Mouse (Mus musculus): ENCODE measurements around the gene Msh5. TPM values are rescaled to one million over a fixed set of nuclear protein-coding genes. Genes with fewer than 3 reads are reported as not detected.

The Msh5 gene
- polyA plus RNA-seq, 1 experiment from 2014 or later = 3.2 TPM

GRCm38 (mm10) chr17:34980655-34981054, 65.9 kb downstream of the Msh5 start:
- peak overlapping the region; percentile 89 for H3K4me3 ChIP-seq (ENCODE audit: low read depth, low read length)
- H3K4me1 ChIP-seq (ENCODE audit: control insufficient read depth, insufficient read depth, low read length) = 0 out of 2 replicates have a peak, but pooled peaks cover 3% of the 10 kb centered on the region
- ATAC-seq (replicated peaks; ENCODE audit: insufficient number of reproducible peaks, low FRiP score, low TSS enrichment, low read depth) (no peak), DNase-seq (ENCODE audit: low spot score) (peak; percentile 72)
- 10% methylated on average over 2 of the region's 2 CpGs for WGBS
- peak overlapping the region; percentile 96 for H3K9ac ChIP-seq (replicated peaks; ENCODE audit: low read length)
- H3K36me3 ChIP-seq (replicated peaks; ENCODE audit: control insufficient read depth, insufficient read depth, low read depth, low read length) = no peaks in the 10 kb centered on the region; the same call in 1 of the 2 replicates
- peak overlapping the region; percentile 76 for H3K4me2 ChIP-seq (ENCODE audit: low read depth, low read length)
- no peaks in the 10 kb centered on the region for H3K27me3 ChIP-seq (ENCODE audit: control insufficient read depth, insufficient read depth, low read length)
- H3K9me3 ChIP-seq (replicated peaks; ENCODE audit: control insufficient read depth, low read length) = no peaks in the 10 kb centered on the region
- no peak overlapping the region for H3K27ac ChIP-seq (replicated peaks; ENCODE audit: low read depth, low read length)

- no peak for ATAC-seq (replicated peaks; ENCODE audit: insufficient number of reproducible peaks, low FRiP score, low TSS enrichment, low read depth)
- H3K27ac ChIP-seq (replicated peaks; ENCODE audit: low read depth, low read length) = no peak overlapping the region
- no peaks in the 10 kb centered on the region for H3K9me3 ChIP-seq (replicated peaks; ENCODE audit: control insufficient read depth, low read length)
- WGBS = 95% methylated on average over 4 of the region's 4 CpGs
- no peaks in the 10 kb centered on the region for H3K36me3 ChIP-seq (replicated peaks; ENCODE audit: control insufficient read depth, insufficient read depth, low read depth, low read length)
- H3K27me3 ChIP-seq (ENCODE audit: control insufficient read depth, insufficient read depth, low read length) = no peaks in the 10 kb centered on the region
- H3K9ac ChIP-seq (replicated peaks; ENCODE audit: low read length) = no peak overlapping the region
- 0 out of 2 replicates have a peak, but pooled peaks cover 3% of the 10 kb centered on the region for H3K4me1 ChIP-seq (ENCODE audit: control insufficient read depth, insufficient read depth, low read length)
- H3K4me2 ChIP-seq (ENCODE audit: low read depth, low read length) = no peak overlapping the region
- no peak overlapping the region for H3K4me3 ChIP-seq (ENCODE audit: low read depth, low read length)
- no peak for DNase-seq (ENCODE audit: low spot score)
Observed at GRCm38 (mm10) chr17:34979631-34980030, 66.9 kb downstream of the Msh5 start.

Other genes starting within 250 kb of the Msh5 start
- gene Cyp21a1, start 242.2 kb downstream of the Msh5 start, polyA plus RNA-seq (2014; fragmentation: Nextera tagmentation; extraction: Ambion mirVana) = not detected in 2 replicates
- gene Stk19, start 209.8 kb downstream of the Msh5 start, polyA plus RNA-seq (2014; fragmentation: Nextera tagmentation; extraction: Ambion mirVana) = 14.4 and 18.4 TPM in 2 replicates
- gene Dxo, start 209.7 kb downstream of the Msh5 start, polyA plus RNA-seq (2014; fragmentation: Nextera tagmentation; extraction: Ambion mirVana) = 65.3 and 68.1 TPM in 2 replicates
- 27.1 and 31.9 TPM in 2 replicates for gene Skiv2l, start 196.5 kb downstream of the Msh5 start, polyA plus RNA-seq (2014; fragmentation: Nextera tagmentation; extraction: Ambion mirVana)
- 128 and 130 TPM in 2 replicates for gene Nelfe, start 196.4 kb downstream of the Msh5 start, polyA plus RNA-seq (2014; fragmentation: Nextera tagmentation; extraction: Ambion mirVana)
- gene Cfb, start 184.2 kb downstream of the Msh5 start, polyA plus RNA-seq (2014; fragmentation: Nextera tagmentation; extraction: Ambion mirVana) = 1.2 and 2.0 TPM in 2 replicates
- 1.6 and 2.0 TPM in 2 replicates for gene Zbtb12, start 167.3 kb downstream of the Msh5 start, polyA plus RNA-seq (2014; fragmentation: Nextera tagmentation; extraction: Ambion mirVana)
- gene Gm20547, start 164.7 kb downstream of the Msh5 start, polyA plus RNA-seq (2014; fragmentation: Nextera tagmentation; extraction: Ambion mirVana) = not detected in 2 replicates
- 0.81 and 1.6 TPM in 2 replicates for gene C2, start 148.5 kb downstream of the Msh5 start, polyA plus RNA-seq (2014; fragmentation: Nextera tagmentation; extraction: Ambion mirVana)
- gene Ehmt2, start 148.3 kb downstream of the Msh5 start, polyA plus RNA-seq (2014; fragmentation: Nextera tagmentation; extraction: Ambion mirVana) = 59.3 and 60.6 TPM in 2 replicates
- gene Slc44a4, start 132.3 kb downstream of the Msh5 start, polyA plus RNA-seq (2014; fragmentation: Nextera tagmentation; extraction: Ambion mirVana) = 0.08 and 0.11 TPM in 2 replicates
- 10.9 and 13.1 TPM in 2 replicates for gene Neu1, start 115.5 kb downstream of the Msh5 start, polyA plus RNA-seq (2014; fragmentation: Nextera tagmentation; extraction: Ambion mirVana)
- 0.21 and 0.49 TPM in 2 replicates for gene Hspa1b, start 87.5 kb downstream of the Msh5 start, polyA plus RNA-seq (2014; fragmentation: Nextera tagmentation; extraction: Ambion mirVana)
- gene Gm20481, start 76.8 kb downstream of the Msh5 start, polyA plus RNA-seq (2014; fragmentation: Nextera tagmentation; extraction: Ambion mirVana) = not detected in 2 replicates
- 1.7 and 1.8 TPM in 2 replicates for gene Hspa1a, start 74.6 kb downstream of the Msh5 start, polyA plus RNA-seq (2014; fragmentation: Nextera tagmentation; extraction: Ambion mirVana)
- 1.5 and 2.0 TPM in 2 replicates for gene Hspa1l, start 74.0 kb downstream of the Msh5 start, polyA plus RNA-seq (2014; fragmentation: Nextera tagmentation; extraction: Ambion mirVana)
- gene Lsm2, start 64.9 kb downstream of the Msh5 start, polyA plus RNA-seq (2014; fragmentation: Nextera tagmentation; extraction: Ambion mirVana) = 219 and 241 TPM in 2 replicates
- 73.9 and 85.2 TPM in 2 replicates for gene Vars, start 45.8 kb downstream of the Msh5 start, polyA plus RNA-seq (2014; fragmentation: Nextera tagmentation; extraction: Ambion mirVana)
- gene Vwa7, start 30.2 kb downstream of the Msh5 start, polyA plus RNA-seq (2014; fragmentation: Nextera tagmentation; extraction: Ambion mirVana) = 0.10 and 0.17 TPM in 2 replicates
- 3.5 and 7.5 TPM in 2 replicates for gene Sapcd1, start 18.7 kb downstream of the Msh5 start, polyA plus RNA-seq (2014; fragmentation: Nextera tagmentation; extraction: Ambion mirVana)
- gene Clic1, start 3.2 kb upstream of the Msh5 start, polyA plus RNA-seq (2014; fragmentation: Nextera tagmentation; extraction: Ambion mirVana) = 73.9 and 84.2 TPM in 2 replicates
- gene Ddah2, start 12.3 kb upstream of the Msh5 start, polyA plus RNA-seq (2014; fragmentation: Nextera tagmentation; extraction: Ambion mirVana) = 543 and 586 TPM in 2 replicates
- 0.33 TPM in 1 of 2 replicates, not detected in the other for gene Ly6g6c, start 18.6 kb upstream of the Msh5 start, polyA plus RNA-seq (2014; fragmentation: Nextera tagmentation; extraction: Ambion mirVana)
- gene Mpig6b, start 19.4 kb upstream of the Msh5 start, polyA plus RNA-seq (2014; fragmentation: Nextera tagmentation; extraction: Ambion mirVana) = 0.74 and 1.2 TPM in 2 replicates
- gene Ly6g6e, start 30.2 kb upstream of the Msh5 start, polyA plus RNA-seq (2014; fragmentation: Nextera tagmentation; extraction: Ambion mirVana) = 0.66 and 1.1 TPM in 2 replicates
- gene Ly6g6d, start 31.3 kb upstream of the Msh5 start, polyA plus RNA-seq (2014; fragmentation: Nextera tagmentation; extraction: Ambion mirVana) = 0.92 TPM in 1 of 2 replicates, not detected in the other
- 0.36 and 0.43 TPM in 2 replicates for gene Ly6g6f, start 38.9 kb upstream of the Msh5 start, polyA plus RNA-seq (2014; fragmentation: Nextera tagmentation; extraction: Ambion mirVana)
- gene Abhd16a, start 42.5 kb upstream of the Msh5 start, polyA plus RNA-seq (2014; fragmentation: Nextera tagmentation; extraction: Ambion mirVana) = 38.5 and 39.8 TPM in 2 replicates
- gene Ly6g5c, start 61.5 kb upstream of the Msh5 start, polyA plus RNA-seq (2014; fragmentation: Nextera tagmentation; extraction: Ambion mirVana) = not detected in 2 replicates
- 0.53 and 1.1 TPM in 2 replicates for gene Ly6g5b, start 68.7 kb upstream of the Msh5 start, polyA plus RNA-seq (2014; fragmentation: Nextera tagmentation; extraction: Ambion mirVana)
- 24.6 and 26.4 TPM in 2 replicates for gene Gpank1, start 74.7 kb upstream of the Msh5 start, polyA plus RNA-seq (2014; fragmentation: Nextera tagmentation; extraction: Ambion mirVana)
- 273 and 294 TPM in 2 replicates for gene Csnk2b, start 75.3 kb upstream of the Msh5 start, polyA plus RNA-seq (2014; fragmentation: Nextera tagmentation; extraction: Ambion mirVana)
- gene D17H6S53E, start 79.6 kb upstream of the Msh5 start, polyA plus RNA-seq (2014; fragmentation: Nextera tagmentation; extraction: Ambion mirVana) = 6.9 and 7.4 TPM in 2 replicates
- gene Apom, start 85.3 kb upstream of the Msh5 start, polyA plus RNA-seq (2014; fragmentation: Nextera tagmentation; extraction: Ambion mirVana) = 0.49 and 0.64 TPM in 2 replicates
- 87.8 and 101 TPM in 2 replicates for gene Bag6, start 88.4 kb upstream of the Msh5 start, polyA plus RNA-seq (2014; fragmentation: Nextera tagmentation; extraction: Ambion mirVana)
- gene Prrc2a, start 118.2 kb upstream of the Msh5 start, polyA plus RNA-seq (2014; fragmentation: Nextera tagmentation; extraction: Ambion mirVana) = 131 and 144 TPM in 2 replicates
- gene Aif1, start 129.3 kb upstream of the Msh5 start, polyA plus RNA-seq (2014; fragmentation: Nextera tagmentation; extraction: Ambion mirVana) = 6.1 and 7.9 TPM in 2 replicates
- 3.8 and 6.1 TPM in 2 replicates for gene Lst1, start 141.7 kb upstream of the Msh5 start, polyA plus RNA-seq (2014; fragmentation: Nextera tagmentation; extraction: Ambion mirVana)
- gene Ltb, start 147.7 kb upstream of the Msh5 start, polyA plus RNA-seq (2014; fragmentation: Nextera tagmentation; extraction: Ambion mirVana) = 0.32 and 0.48 TPM in 2 replicates
- gene Tnf, start 155.3 kb upstream of the Msh5 start, polyA plus RNA-seq (2014; fragmentation: Nextera tagmentation; extraction: Ambion mirVana) = not detected in 2 replicates
- gene Lta, start 158.6 kb upstream of the Msh5 start, polyA plus RNA-seq (2014; fragmentation: Nextera tagmentation; extraction: Ambion mirVana) = not detected in 2 replicates
- not detected in 2 replicates for gene Gm16181, start 174.1 kb upstream of the Msh5 start, polyA plus RNA-seq (2014; fragmentation: Nextera tagmentation; extraction: Ambion mirVana)
- gene Atp6v1g2, start 186.9 kb upstream of the Msh5 start, polyA plus RNA-seq (2014; fragmentation: Nextera tagmentation; extraction: Ambion mirVana) = 6.2 and 7.9 TPM in 2 replicates
- gene Nfkbil1, start 189.0 kb upstream of the Msh5 start, polyA plus RNA-seq (2014; fragmentation: Nextera tagmentation; extraction: Ambion mirVana) = 3.1 and 4.0 TPM in 2 replicates
- 664 and 669 TPM in 2 replicates for gene Ddx39b, start 195.0 kb upstream of the Msh5 start, polyA plus RNA-seq (2014; fragmentation: Nextera tagmentation; extraction: Ambion mirVana)
- 18.8 and 24.0 TPM in 2 replicates for gene H2-D1, start 216.0 kb upstream of the Msh5 start, polyA plus RNA-seq (2014; fragmentation: Nextera tagmentation; extraction: Ambion mirVana)